Mouse (Mus musculus) heart, postnatal 36 days (tissue): ENCODE results near the gene Kif1c. TPM values are rescaled to one million over a fixed set of nuclear protein-coding genes. Genes with fewer than 3 reads are reported as not detected.

Experiments used
- DNase-seq, 2 experiments: peaks; one replicate each; pipeline ENCODE4 v3.0.0; 2021 to 2022
- intact Hi-C: fragments of 180-260 bp; cut with DNase I; formaldehyde crosslinking; loops from one replicate; pipeline ENCODE4 v1.15.1; 2025
- total RNA-seq, 2 experiments: library from RNA; stranded (reverse); gene quantifications; 2 replicates each; pipeline ENCODE4 v1.2.3; 2021

The Kif1c gene
- total RNA-seq, 2 experiments from 2014 or later = 469 to 490 TPM

DNA sequence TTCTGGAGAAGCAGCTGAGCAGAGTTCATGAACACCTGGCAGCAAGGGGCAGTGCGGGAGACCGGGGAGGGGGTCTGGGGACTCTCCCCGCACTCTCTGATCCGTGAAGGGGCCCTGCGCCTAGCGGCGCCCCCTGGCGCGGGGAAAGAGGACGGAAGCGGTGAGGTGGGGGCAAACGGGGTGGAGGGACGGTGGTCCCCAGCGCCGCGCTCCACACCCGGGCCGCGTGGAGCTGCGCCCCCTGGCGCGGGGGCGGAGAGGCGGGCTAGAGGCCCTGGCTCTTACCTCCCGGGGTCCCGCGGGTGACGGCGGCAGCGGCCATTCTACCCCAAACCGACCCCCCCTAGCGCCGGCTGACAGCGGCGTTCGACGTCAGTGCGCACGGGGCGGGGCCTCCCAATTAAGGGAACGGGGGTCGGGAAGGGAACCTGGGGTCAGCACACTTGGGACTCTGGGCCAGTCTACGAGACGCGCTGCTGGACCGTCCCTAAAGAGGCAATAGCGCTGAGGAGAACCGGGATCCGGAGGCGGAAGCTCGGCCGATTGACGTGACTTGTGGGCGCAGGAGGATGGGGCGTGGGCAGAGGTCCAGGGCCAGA lies 12.6 kb upstream of the Kif1c start, which contains the start of gene Camta2:
Gene Camta2, minus strand, starts transcription at position 505 of the 599 bp plus-strand sequence.
- intact Hi-C loops = loop anchor here (1.0 to 5.0 kb wide), 2 partner anchors 16 to 70 kb away; no protein-coding TSS in a partner anchor
- DNase-seq = peak; percentile 93 to 95

GRCm38 (mm10) chr11:70688372-70688771 lies 12.0 kb upstream of the Kif1c start:
- intact Hi-C loops = loop anchor here (5.0 kb wide), 1 partner anchor 69 kb away; no protein-coding TSS in a partner anchor

DNA sequence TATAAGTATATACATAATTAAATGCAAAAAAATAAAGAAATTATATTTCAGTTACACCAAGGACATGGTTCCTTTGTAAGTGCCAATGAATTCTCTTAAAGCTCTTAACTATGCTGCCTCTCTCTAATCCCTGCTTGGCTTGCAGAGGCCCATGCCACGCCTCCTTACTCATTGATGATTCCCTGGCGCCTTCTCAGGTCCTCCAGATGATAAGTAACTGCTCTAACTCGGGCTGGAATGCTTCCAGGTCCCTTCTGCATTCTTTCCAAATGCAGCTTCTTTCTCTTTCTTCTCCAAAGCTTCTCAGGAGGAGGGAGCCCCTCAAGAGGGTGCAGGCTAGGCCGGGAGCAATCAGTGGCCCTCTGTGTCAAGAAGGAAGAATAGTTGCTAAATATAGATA lies 10.8 kb upstream of the Kif1c start:
- intact Hi-C loops = loop anchor here (5.0 kb wide), 1 partner anchor 68 kb away; no protein-coding TSS in a partner anchor
- DNase-seq = no peak

More at GRCm38 (mm10) chr11:70688372-70688771, 12.0 kb upstream of the Kif1c start:
- no peak for DNase-seq

DNA sequence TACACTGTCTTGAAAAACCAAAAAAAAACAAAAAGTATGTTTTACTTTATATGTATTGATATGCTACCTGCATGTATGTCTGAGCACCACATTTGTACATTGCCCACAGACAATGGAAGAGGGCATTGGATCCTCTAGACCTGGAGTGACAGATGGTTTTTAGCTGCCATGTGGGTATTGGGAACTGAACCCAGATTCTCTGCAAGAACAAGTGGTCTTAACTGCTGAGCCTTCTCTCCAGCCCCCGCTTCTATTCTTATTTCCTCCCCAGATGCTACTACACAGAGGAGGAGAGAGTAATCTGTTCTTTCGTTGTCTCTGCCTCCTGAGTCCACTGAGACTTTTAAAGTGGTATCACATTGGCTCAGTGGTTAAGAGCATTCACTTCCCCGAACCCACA lies 6.8 kb upstream of the Kif1c start:
- DNase-seq = no peak
- intact Hi-C loops = no loop called here

- DNase-seq = no peak
- intact Hi-C loops = no loop called here
Observed at GRCm38 (mm10) chr11:70697376-70697775, 3.0 kb upstream of the Kif1c start.

DNA sequence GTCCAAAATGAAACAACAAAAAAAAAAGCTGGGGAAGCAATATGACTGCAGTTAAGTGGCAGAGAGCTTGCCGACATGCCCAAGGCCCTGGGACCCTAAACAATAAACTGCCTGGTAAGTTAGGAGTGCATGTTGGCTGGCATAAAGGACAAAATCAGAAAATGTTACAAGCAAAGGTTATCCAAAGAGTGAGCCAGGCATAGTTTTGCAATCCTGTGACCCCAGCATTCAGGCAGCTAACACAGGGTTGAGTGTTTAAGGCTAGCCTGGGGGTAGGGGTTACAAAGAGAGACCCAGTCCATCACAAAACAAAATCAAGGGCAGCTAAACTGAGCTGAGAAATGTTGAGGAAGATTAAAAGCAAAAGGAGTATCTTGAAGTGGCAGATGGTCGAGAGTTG lies 1.3 kb upstream of the Kif1c start:
- intact Hi-C loops = no loop called here
- no peak for DNase-seq

DNA sequence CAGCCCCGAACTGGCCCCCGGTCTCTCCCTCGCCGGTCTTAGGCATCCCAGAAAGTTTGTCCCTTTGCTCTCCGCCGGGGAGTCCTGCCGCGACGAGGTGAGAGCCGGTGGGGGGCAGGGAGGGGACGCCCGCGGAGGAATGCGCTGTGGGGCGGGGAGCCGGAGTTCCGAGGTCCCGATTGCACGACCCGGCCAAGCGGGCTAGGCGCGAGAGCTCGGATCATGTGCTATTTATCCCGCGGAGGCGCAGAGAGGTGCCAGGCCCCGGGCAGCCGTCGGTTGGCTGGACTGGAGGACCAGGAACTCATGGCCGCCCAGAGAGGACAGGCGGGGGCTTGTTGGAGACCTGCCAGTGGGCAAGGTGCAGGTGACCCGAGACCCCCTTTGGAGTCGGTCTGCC lies 265 bp downstream of the Kif1c start:
- intact Hi-C loops = loop anchor here (2.0 kb wide), 1 partner anchor 46 kb away; the partner anchor contains the start of gene Pfn1
- peak; percentile 78 to 88 for DNase-seq

- peak; percentile 23 to 35 for DNase-seq
- intact Hi-C loops = loop anchor here (2.0 kb wide), 1 partner anchor 47 kb away; the partner anchor contains the start of gene Pfn1
Observed at GRCm38 (mm10) chr11:70701221-70701955, 1.0 kb downstream of the Kif1c start.

GRCm38 (mm10) chr11:70701984-70702733 lies 1.8 kb downstream of the Kif1c start:
- intact Hi-C loops = loop anchor here (2.0 kb wide), 1 partner anchor 47 kb away; the partner anchor contains the start of gene Pfn1

GRCm38 (mm10) chr11:70702781-70703180 lies 2.4 kb downstream of the Kif1c start:
- peak; percentile 70 to 72 for DNase-seq
- intact Hi-C loops = no loop called here

More at GRCm38 (mm10) chr11:70701984-70702733, 1.8 kb downstream of the Kif1c start:
- peak; percentile 23 to 43 for DNase-seq

- intact Hi-C loops = no loop called here
- DNase-seq = no peak
Observed at GRCm38 (mm10) chr11:70706127-70706526, 5.8 kb downstream of the Kif1c start.

DNA sequence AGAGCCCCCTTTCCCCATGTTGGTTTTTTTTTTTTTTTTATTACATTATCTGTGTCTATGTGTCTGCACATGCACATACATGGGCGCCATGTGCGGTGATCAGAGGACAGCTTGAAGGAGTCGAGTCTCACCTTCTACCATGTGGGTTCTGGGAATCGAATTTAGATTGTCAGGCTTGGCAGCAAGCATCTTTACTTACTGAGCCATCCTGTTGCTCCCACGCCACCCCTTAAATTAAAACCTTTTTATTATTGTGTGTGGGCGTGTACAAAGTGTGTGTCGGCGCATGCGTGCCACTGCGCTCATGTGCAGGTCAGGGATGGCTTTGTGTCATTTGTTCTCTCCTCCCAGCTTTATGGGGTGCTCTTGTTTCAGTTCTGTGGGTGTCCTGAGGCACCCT lies 10.7 kb downstream of the Kif1c start:
- DNase-seq = no peak
- intact Hi-C loops = no loop called here

- no peak for DNase-seq
- intact Hi-C loops = no loop called here
Observed at GRCm38 (mm10) chr11:70713222-70713621, 12.9 kb downstream of the Kif1c start.

DNA sequence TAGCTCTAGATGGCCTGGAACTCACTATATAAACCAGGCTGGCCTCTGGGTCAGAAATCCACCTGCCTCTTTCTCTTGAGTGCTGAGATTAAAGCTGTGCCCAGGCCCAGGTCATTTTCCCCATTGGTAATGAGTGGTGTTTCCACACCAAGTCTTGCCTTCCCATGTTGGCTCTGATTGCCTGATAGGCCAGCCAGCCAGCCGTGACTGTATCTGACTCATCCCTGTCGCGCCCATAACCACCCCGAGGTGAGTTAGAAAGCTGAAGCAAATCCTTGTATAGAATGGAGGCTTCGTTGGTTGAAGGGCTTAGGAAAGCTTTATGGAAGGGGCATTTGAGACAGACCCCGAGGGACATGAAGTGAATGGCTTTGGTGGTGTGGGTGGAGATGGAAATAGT lies 15.5 kb downstream of the Kif1c start:
- intact Hi-C loops = no loop called here
- DNase-seq = no peak

DNA sequence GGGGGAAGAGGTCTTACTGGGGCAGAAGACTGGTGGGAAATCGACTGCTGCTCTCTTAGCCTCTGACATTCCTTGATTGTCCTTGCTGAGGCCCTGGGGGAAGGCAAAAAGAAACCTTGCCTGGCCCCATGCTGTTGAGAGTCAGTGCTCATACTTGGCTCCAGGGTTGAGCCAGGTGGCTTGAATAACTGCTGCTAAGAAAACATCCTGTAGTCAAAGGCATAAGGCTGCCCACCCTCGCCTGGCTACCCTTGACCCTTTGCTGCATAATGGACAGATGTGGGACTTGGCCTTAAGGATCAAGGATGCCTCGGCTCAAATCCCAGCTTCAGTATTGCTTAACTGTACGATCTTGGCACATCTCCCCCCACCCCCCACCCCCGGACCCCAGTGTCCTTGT lies 18.1 kb downstream of the Kif1c start:
- no peak for DNase-seq
- intact Hi-C loops = no loop called here

DNA sequence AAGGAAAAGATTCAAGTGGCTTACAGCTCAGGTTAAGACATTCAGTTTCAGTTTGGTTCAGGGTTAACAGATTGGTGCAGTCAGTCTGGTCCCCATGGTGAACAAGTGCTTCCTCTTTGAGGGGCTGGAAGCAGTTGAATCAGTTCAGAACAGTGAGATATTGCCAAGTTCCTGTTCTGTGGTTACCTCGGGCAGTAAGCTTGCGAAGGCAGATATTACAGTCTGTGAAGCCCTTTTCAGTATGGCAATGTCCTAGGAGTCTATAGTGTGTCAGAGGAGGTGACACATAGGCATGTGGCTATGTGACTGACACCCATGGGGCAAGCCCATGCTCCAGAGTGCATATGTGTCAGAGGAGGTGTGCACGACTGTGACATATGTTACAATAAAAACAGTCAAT lies 20.2 kb downstream of the Kif1c start:
- DNase-seq = no peak

GRCm38 (mm10) chr11:70721072-70721471 lies 20.7 kb downstream of the Kif1c start:
- intact Hi-C loops = no loop called here
- DNase-seq = no peak

More for the DNA sequence above, 20.2 kb downstream of the Kif1c start:
- intact Hi-C loops = no loop called here

GRCm38 (mm10) chr11:70724706-70725105 lies 24.4 kb downstream of the Kif1c start:
- intact Hi-C loops = no loop called here
- DNase-seq = no peak

DNA sequence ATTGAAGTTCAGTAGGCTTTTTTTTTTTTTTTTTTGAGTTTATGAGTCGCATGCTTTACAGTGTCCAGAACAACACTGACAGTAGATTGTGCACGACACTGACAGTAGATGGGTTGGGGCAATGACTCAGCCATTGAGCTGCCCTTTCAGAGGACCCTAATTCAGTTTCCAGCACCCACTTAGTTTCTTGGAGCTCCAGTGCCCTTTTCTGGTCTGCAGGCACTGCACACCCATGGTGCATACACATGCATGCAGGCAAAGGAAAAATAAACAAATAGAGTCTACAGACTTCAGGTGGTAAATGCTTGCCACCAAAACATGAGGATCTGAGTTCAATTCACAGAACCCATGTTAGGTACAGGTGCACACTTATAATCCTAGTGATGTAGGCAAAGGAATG lies 26.2 kb downstream of the Kif1c start:
- intact Hi-C loops = no loop called here
- no peak for DNase-seq

GRCm38 (mm10) chr11:70727385-70727784 lies 27.0 kb downstream of the Kif1c start:
- intact Hi-C loops = no loop called here

More at GRCm38 (mm10) chr11:70727385-70727784, 27.0 kb downstream of the Kif1c start:
- DNase-seq = no peak
